Mouse (Mus musculus) erythroblast, embryonic 14.5 days (primary cell): ENCODE measurements around the gene Olfr1208. TPM values are rescaled to one million over a fixed set of nuclear protein-coding genes. Genes with fewer than 3 reads are reported as not detected.

Experiments used
- H3K27me3 ChIP-seq: 2 replicates; pipeline ENCODE4 v1.6.1; 2012; ENCODE audit warnings: inconsistent platforms; ENCODE audit not compliant: control insufficient read depth
- H3K36me3 ChIP-seq: 2 replicates; pipeline ENCODE4 v1.6.1; 2012; ENCODE audit warnings: mild to moderate bottlenecking, inconsistent platforms; ENCODE audit not compliant: control insufficient read depth
- H3K4me1 ChIP-seq: 2 replicates; pipeline ENCODE4 v1.6.1; 2012; ENCODE audit warnings: inconsistent platforms; ENCODE audit not compliant: control insufficient read depth
- H3K4me3 ChIP-seq: replicated peaks from 2 replicates; pipeline ENCODE3; 2012; ENCODE audit warnings: moderate library complexity, mild to moderate bottlenecking, inconsistent platforms
- H3K9me3 ChIP-seq: 2 replicates; pipeline ENCODE4 v1.6.1; 2012; ENCODE audit warnings: low read length, inconsistent platforms, mixed read lengths; ENCODE audit not compliant: control insufficient read depth
- GATA1 ChIP-seq: IDR thresholded peaks from 2 replicates; pipeline ENCODE4 v1.6.1; 2012; ENCODE audit warnings: low read length, inconsistent platforms, mixed read lengths
- TAL1 ChIP-seq: IDR thresholded peaks from 3 replicates; pipeline ENCODE4 v1.6.1; 2012; ENCODE audit warnings: low read length, inconsistent platforms, mixed read lengths
- polyA plus RNA-seq: library from polyadenylated mRNA; stranded (reverse); fragments of >175 nt; gene quantifications from 2 replicates; pipeline ENCODE4 v1.2.3, GENCODE M21; 2012

Gene Olfr1208
- not detected in 2 replicates for polyA plus RNA-seq

DNA sequence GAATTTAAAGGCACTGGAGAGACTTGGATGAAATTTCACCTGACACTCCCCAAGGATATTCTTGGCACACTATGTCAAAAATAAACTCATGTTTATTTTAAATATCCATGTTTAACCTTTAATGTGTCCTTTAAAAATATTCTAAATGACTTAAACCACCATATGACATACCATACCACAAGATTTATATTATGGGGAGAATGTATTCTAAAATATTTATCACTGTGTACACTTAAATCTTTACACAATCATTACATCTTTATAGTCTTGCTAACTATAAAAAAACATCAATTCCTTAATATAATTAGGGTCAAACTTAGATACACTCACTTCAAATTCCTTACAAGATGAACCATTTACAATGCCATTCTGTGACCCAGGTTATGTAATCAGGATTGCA is at the start of gene Olfr1208:
Gene Olfr1208, minus strand, starts transcription at position 101 of the 400 bp plus-strand sequence.
- no peaks in the 10 kb centered on the region for H3K27me3 ChIP-seq
- no peaks in the 10 kb centered on the region for H3K36me3 ChIP-seq
- no peaks in the 10 kb centered on the region for H3K4me1 ChIP-seq
- H3K4me3 ChIP-seq = no peak within 1 kb of the TSS
- no peaks in the 10 kb centered on the region for H3K9me3 ChIP-seq
- TF ChIP-seq GATA1 (no peak), TAL1 (no peak)

DNA sequence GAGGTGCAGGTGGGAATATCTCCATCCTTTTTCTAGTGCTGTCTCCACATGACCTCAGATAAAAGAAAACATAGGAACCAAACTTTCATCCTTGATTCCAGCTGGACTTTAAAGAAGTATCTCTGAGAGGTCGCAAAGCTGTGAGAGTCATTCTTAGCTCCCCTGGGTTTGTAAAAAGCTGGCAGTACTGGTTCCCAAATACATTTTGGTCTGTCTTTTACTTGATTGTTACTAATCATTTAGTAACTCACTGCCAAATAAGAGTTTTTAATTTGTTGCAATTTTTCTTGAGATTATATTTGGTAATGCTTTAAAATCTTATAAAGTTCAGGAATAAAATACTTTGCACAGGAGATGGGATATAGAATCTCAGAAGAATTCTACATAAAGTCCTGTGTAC is 35.9 kb upstream of the Olfr1208 start, which contains the start of gene Olfr1211:
Gene Olfr1211, minus strand, starts transcription at position 101 of the 400 bp plus-strand sequence.
- TF ChIP-seq GATA1 (no peak), TAL1 (no peak)
- Histone ChIP-seq H3K4me1 (no peaks in the 10 kb centered on the region), H3K9me3 (0 out of 2 replicates have a peak, but pooled peaks cover 2% of the 10 kb centered on the region), H3K4me3 (no peak within 1 kb of the TSS), H3K27me3 (no peaks in the 10 kb centered on the region), H3K36me3 (no peaks in the 10 kb centered on the region)

DNA sequence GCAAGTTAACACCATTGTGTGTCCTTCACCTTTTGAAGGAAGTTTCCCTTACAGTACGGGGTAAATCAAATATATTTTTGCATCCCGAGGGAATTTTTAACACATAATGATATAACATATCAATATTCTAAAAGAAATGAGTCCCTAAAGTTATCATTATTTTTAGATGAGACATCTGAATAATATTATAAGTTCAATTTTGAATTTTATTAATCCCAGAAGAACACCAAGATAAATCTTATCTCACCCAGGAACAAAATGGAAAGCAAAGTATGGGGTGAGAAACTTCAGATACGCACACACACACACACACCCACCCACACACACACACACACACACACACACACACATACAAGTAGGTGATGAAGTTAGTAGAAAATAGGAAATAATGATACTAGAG is 12.9 kb upstream of the Olfr1208 start, which contains the start of gene Olfr1209:
Gene Olfr1209, minus strand, starts transcription at position 101 of the 400 bp plus-strand sequence.
- no peaks in the 10 kb centered on the region for H3K36me3 ChIP-seq
- no peak within 1 kb of the TSS for H3K4me3 ChIP-seq
- H3K4me1 ChIP-seq = no peaks in the 10 kb centered on the region
- no peaks in the 10 kb centered on the region for H3K27me3 ChIP-seq
- no peaks in the 10 kb centered on the region for H3K9me3 ChIP-seq
- no peak for TF ChIP-seq TAL1
- no peak for TF ChIP-seq GATA1

DNA sequence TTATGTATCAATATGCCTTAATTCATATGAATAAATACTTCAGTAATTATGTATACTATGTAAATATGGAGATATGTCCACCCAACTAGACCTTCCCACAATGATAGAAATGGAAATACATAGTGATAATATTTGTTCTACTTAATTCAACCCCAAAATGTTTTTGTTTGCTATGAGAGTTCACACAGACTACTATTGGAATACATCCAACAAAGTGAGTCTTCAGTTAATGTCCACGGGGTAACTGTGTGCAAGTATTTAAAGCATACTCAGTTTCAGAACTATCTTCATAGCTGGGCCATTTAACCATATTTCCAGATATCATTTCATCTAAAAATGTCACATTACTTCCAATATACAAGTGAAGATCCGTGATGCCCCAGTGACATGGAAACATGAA is 39.2 kb downstream of the Olfr1208 start, which contains the start of gene Olfr1206:
Gene Olfr1206, plus strand, starts transcription at position 301 of the 400 bp plus-strand sequence.
- TF ChIP-seq TAL1 (no peak), GATA1 (no peak)
- no peaks in the 10 kb centered on the region for H3K9me3 ChIP-seq
- H3K4me3 ChIP-seq = no peak within 1 kb of the TSS
- no peaks in the 10 kb centered on the region for H3K36me3 ChIP-seq
- H3K27me3 ChIP-seq = no peaks in the 10 kb centered on the region
- H3K4me1 ChIP-seq = no peaks in the 10 kb centered on the region

DNA sequence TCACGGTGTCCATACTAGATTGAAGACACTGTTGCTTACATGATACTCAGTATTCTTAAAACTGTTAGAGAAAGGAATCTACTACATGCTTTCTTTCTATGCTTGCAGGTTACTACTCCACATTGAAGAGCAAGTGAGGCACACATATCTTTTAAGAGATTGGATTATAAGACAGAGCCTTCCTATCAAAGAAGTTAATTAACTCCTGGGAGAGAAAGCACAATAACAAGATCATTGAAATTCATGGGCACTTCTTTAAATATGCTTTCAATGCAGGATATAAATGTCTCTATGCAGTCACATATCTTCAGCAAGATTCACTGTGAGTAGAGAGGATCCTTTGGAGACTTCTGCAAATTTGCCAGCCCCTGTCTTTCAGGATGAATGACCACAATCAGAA is 53.1 kb downstream of the Olfr1208 start, which contains the start of gene Olfr1204:
Gene Olfr1204, plus strand, starts transcription at position 301 of the 400 bp plus-strand sequence.
- Histone ChIP-seq H3K9me3 (no peaks in the 10 kb centered on the region; the same call in 1 of the 2 replicates), H3K4me1 (no peaks in the 10 kb centered on the region)
- TF ChIP-seq GATA1 (no peak), TAL1 (no peak)

More for the DNA sequence above, 53.1 kb downstream of the Olfr1208 start, which contains the start of gene Olfr1204:
- Histone ChIP-seq H3K4me3 (no peak within 1 kb of the TSS), H3K36me3 (no peaks in the 10 kb centered on the region), H3K27me3 (no peaks in the 10 kb centered on the region)

Other genes starting within 250 kb of the Olfr1208 start
- gene Olfr1193, start 226.7 kb downstream of the Olfr1208 start, polyA plus RNA-seq = not detected in 2 replicates
- not detected in 2 replicates for gene Olfr1195, start 213.1 kb downstream of the Olfr1208 start, polyA plus RNA-seq
- gene Olfr1196, start 197.7 kb downstream of the Olfr1208 start, polyA plus RNA-seq = not detected in 2 replicates
- gene Olfr1197, start 169.9 kb downstream of the Olfr1208 start, polyA plus RNA-seq = not detected in 2 replicates
- not detected in 2 replicates for gene Olfr1198, start 150.9 kb downstream of the Olfr1208 start, polyA plus RNA-seq
- gene Olfr1199, start 141.8 kb downstream of the Olfr1208 start, polyA plus RNA-seq = not detected in 2 replicates
- gene Olfr1200, start 131.8 kb downstream of the Olfr1208 start, polyA plus RNA-seq = not detected in 2 replicates
- not detected in 2 replicates for gene Olfr1201, start 109.3 kb downstream of the Olfr1208 start, polyA plus RNA-seq
- not detected in 2 replicates for gene Olfr1202, start 87.8 kb downstream of the Olfr1208 start, polyA plus RNA-seq
- not detected in 2 replicates for gene Olfr1205, start 72.6 kb downstream of the Olfr1208 start, polyA plus RNA-seq
- gene Olfr1204, start 53.0 kb downstream of the Olfr1208 start, polyA plus RNA-seq = not detected in 2 replicates
- not detected in 2 replicates for gene Olfr1206, start 39.1 kb downstream of the Olfr1208 start, polyA plus RNA-seq
- gene Olfr1209, start 12.8 kb upstream of the Olfr1208 start, polyA plus RNA-seq = not detected in 2 replicates
- not detected in 2 replicates for gene Olfr1211, start 35.8 kb upstream of the Olfr1208 start, polyA plus RNA-seq
- gene Olfr1212, start 51.7 kb upstream of the Olfr1208 start, polyA plus RNA-seq = not detected in 2 replicates
- not detected in 2 replicates for gene Gm13762, start 78.0 kb upstream of the Olfr1208 start, polyA plus RNA-seq
- not detected in 2 replicates for gene Olfr1214, start 90.3 kb upstream of the Olfr1208 start, polyA plus RNA-seq
- not detected in 2 replicates for gene Olfr1215, start 104.7 kb upstream of the Olfr1208 start, polyA plus RNA-seq
- not detected in 2 replicates for gene Olfr1216, start 116.0 kb upstream of the Olfr1208 start, polyA plus RNA-seq
- not detected in 2 replicates for gene Olfr1217, start 129.8 kb upstream of the Olfr1208 start, polyA plus RNA-seq
- not detected in 2 replicates for gene Olfr1218, start 158.9 kb upstream of the Olfr1208 start, polyA plus RNA-seq
- gene Olfr1219, start 181.2 kb upstream of the Olfr1208 start, polyA plus RNA-seq = not detected in 2 replicates
- gene Olfr1220, start 204.5 kb upstream of the Olfr1208 start, polyA plus RNA-seq = not detected in 2 replicates
- gene Olfr1221, start 215.0 kb upstream of the Olfr1208 start, polyA plus RNA-seq = not detected in 2 replicates
- gene Olfr1222, start 230.7 kb upstream of the Olfr1208 start, polyA plus RNA-seq = not detected in 2 replicates
- gene Olfr1223, start 249.2 kb upstream of the Olfr1208 start, polyA plus RNA-seq = not detected in 2 replicates